Mouse (Mus musculus) fat pad, adult 2 months (tissue): ENCODE data around the gene Lias.

Source experiments
- DNase-seq: peaks from one replicate; pipeline ENCODE4 v3.0.0-alpha.2; 2011; ENCODE audit warnings: low read depth, low spot score; ENCODE audit errors: extremely low read depth

Gene Lias

DNA sequence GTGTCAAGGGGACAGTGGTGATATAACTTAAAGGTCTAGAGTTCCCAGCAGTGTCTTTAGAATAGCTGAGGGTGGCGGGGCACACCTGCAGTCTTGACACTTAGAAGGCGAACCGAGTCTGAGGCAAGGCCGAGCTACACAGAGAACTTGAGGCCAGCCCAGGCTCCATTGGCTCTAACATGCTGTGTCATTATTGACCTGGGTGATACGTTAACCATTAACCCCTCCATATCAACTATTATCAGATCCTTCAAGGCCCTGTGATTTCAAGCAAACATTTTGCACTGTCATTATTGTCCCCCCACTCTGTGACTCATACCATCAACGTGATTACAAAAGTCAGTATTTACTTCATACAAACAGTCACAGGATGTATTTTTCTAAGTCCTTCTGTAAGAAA is 32.9 kb downstream of the Lias start:
- no peak for DNase-seq

DNA sequence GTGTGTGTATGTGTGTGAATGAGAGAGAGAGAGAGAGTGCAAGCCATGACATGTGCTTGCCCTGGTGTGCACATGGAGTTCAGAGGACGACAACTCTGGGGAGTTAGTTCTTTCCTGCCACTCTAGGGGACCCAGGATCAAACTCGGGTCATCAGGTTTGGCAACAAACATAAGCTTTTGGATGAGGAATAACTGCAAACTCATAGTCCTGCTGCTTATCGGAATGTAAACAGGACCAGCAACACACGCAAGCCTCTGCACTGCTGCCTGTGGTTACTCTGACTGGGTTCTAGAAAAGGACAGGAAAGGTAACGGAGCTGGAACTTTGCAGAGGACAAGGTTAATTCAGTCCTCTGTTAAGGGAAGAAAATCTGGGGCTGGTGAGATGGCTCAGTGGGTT is 34.0 kb downstream of the Lias start:
- DNase-seq, result no peak

DNA sequence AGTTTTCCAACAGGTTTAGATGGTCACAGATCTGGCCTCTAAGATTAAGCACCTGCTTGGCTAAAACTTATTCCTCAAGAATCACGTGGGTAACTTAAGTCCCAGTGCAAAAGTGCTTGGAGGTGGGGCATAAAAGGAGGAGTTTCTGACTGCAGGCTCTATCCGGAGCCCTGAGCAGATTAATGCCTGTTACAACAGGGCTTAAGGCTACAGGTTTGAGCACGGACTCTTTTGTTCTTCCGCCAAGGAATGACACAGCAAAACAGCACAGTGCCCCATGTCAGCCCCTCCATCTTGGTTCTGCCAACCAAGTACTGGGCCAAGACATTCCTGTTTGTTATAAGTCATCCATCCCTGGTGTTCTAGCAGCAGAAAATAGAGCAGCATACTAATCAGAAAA is 37.0 kb downstream of the Lias start:
- DNase-seq, result no peak

DNA sequence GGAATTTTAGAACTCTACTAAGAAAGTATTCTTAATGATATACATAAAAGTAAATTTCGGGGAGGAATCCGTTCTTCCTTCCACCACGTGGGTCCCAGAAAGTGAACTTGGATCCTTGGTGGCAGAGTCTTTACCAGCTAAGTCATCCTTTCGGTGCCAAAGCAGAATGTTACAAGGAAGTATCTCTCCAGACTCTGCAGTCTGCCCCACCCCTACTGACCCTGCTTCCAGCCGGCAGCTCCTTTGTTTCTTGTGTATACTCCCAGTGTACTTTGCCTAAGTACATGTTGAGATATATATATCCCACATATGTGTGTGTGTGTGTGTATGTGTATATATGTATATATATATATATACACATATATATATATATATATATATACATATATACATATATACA is 38.1 kb downstream of the Lias start:
- DNase-seq, result no peak

DNA sequence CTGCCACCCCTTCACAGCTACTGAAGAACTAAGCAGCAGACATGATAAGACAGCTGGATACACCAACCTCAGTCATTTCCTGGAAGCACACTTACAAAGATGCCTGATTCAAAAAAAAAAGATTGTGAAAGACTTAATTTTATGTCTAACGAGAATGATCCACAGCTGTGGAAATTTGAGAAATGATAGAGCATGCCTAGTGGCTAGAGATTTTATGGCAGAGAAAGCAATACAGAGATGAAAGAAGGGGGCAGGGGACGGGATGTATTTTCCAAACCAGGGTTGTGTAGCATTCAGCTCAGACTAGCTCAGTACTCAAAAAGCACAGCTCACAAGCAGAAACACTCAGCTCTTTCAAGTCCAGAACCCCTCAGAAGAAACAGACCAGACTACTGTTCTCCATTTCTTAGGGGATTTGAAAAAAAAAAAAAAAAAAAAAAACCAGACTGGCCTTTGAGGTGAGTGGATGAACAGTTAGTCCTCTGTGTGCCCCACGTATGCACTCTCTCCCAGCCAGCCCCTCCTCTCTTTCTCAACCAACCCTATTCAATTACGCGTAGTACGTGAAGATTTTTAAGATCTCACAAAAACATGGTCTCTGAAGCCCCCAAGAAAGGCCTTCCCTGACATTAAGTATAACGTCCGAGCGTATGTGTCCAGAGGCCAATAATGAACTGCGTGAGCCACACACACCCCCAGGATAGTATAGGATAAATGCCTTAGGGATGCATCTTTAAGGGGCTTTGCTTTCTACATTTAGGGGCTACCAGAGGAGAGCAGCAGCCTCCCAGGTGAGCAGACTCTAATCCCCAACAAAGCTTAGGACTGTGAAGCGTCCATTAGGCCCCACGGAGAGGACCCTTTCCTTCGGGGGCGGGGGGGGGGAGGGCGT is 43.4 kb downstream of the Lias start:
- no peak for DNase-seq

DNA sequence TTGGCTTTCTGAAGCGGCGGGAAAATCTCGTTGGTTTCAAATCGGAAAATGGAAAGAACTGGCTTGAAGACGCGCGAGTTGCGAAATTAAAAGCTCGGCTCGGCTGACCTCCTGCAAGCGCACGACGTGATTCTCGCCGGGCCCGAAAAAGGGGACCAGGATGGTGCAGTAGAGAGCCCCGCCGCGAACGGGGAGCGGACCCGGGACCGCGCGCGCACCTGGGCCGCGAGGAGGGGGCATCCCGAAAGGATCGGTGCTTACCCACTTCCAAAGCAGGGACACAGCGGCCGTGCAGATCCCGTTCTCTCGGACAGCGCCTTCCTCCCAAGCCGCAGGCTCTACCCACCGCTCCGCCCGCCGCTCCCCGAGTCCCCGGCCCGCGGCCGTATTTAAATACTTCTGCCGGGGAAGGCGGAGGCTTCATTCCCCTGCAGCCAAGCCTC is 44.1 kb downstream of the Lias start:
- no peak for DNase-seq

DNA sequence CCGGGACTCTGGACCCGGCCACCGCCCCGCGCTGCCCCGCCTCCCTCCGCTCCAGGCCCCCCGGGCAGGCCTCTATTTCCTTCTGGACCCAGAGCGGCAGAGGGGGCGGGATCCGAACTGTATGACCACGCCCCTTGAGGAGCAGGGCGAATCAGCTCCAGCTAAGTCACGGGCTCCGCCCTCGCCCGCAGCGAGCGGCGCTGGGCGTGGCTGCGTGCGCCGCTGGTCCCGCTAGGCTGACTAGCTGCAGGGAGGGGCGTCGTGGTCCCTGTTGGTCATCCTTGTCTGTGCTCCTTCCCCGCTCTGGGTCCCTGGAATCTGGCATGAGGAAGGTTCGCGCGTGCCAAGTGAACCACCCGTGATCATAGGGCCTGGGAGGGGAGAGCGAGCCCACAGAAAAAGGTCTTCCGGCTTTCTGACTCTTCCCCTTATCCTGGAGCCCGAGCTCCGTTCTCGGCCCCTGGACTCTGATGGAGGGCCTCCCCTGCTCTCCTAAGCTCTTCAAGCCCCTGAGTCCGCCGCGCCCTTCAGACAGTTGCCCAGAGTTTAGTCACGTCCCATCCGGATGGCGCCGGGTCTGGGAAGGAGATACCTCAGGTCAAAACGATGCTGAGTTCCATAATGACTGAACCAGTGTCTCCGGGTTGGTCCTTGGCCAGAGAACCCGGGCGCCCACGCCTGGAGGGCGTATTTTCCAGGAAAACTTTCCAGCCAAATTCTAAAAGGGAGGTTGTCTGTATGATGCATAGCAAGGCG is 44.7 kb downstream of the Lias start, which contains the start of gene Ugdh:
TSS of gene Ugdh (minus strand) at position 144 of the 756 bp plus-strand sequence.
- no peak for DNase-seq

DNA sequence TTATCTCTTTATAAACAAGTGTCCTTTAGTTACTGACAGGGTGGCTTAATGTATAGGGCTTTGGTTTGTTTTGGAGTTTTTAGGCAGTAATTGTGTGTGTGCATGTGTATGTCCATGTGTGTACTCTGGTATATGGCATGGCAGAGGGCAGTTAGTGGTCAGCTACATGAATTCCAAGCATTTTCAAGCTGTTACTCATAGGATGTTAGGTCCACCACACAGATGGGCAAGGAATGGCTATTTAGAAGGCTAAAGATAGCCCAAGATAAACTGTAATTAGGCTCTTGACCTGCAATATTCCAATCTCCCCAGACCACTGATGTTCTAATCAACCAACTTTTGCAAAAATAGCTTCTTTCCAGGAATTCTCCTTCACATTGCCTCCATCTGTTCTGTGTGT is 46.7 kb downstream of the Lias start:
- no peak for DNase-seq

DNA sequence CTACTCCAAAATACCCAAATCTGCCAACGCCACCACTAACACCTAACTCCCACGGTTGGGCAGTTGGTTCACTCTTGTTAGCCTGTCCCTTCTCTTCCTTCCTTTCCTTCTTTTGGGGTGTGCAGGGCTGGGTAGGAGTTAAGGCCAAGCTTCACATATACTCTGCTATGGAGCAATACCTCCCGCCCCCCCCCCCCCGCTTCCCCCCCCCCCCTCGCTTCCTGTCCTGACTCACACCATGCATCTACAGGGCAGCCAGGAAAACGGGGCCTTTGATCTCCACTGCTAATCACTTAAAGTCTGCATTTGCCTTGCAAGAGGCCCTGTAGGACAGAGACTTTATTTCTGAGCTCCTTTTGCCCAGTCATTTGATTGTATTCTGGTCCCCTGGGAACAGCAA is 53.7 kb downstream of the Lias start:
- DNase-seq, result no peak

DNA sequence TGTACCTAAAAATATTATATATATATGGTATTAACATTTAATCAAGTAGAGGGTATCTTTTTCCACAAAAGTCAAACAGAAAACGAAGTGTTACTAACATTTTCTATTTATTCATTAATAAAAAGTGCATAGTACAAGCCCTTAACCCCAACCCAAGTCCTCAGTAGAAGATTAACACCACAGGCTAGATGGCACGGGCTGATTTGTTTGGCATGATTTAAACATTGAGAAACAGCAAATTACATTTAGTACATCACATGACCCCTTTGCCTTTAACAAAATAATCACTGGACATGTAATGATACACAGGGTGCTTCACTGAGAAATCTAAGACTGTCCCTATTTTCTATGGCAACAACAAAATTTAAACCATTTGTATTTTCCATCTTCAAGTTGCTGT is 55.5 kb downstream of the Lias start:
- DNase-seq, result no peak

DNA sequence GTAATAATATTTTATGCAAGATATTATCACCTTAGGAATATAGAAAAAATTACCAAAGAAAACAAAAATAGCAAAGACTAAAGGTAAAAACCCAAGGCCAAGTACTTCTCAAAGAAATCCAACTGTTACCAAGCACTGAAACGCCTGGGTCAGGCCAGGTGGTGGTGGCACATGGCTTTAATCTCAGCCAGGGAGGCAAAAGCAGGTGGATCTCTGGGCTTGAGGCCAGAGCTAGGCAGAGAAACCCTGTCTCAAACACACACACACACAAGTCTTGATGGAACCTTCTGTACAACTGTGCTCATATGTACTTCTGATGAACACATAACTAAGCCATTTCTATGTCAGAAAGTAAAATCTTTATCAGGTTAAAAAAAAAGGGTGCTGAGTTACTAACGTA is 56.5 kb downstream of the Lias start:
- DNase-seq, result no peak

DNA sequence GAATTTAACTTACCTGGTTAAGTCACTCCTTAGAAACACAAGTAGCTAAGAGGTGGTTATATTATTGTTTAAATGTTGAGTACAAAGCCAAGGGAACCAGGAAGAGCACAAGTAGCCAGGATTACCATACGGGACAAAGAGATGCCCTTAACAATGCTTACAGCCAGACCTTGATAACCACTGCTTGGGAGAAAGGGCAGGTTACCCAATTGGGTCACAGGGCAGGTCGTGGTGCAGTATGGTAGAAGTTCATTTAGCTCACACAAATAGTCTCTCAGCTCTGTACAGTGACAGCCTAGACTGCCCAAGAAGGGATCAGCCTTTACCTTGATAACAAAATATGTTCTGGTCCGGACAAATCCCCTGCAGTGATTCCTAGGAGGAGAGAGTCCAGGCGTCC is 57.6 kb downstream of the Lias start:
- DNase-seq, result no peak

DNA sequence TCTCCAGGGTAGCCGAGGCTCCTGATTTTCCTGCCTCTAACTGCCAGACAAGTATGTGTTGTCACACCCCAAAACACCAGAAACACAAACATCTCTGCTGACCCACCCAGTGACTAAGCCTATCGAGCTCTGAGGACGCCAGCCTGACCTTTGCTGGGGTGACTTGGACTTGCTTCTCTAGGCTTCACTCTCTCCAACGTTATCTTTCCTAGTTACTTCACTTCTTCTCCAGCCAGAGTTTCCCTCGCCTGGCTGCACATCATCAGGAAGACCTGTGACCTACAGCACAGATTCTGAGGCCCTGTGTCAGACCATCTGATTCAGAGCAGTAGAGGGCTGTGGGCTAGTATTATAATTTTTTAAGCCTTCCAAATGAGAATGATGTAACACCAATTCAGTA is 63.5 kb downstream of the Lias start:
- no peak for DNase-seq

DNA sequence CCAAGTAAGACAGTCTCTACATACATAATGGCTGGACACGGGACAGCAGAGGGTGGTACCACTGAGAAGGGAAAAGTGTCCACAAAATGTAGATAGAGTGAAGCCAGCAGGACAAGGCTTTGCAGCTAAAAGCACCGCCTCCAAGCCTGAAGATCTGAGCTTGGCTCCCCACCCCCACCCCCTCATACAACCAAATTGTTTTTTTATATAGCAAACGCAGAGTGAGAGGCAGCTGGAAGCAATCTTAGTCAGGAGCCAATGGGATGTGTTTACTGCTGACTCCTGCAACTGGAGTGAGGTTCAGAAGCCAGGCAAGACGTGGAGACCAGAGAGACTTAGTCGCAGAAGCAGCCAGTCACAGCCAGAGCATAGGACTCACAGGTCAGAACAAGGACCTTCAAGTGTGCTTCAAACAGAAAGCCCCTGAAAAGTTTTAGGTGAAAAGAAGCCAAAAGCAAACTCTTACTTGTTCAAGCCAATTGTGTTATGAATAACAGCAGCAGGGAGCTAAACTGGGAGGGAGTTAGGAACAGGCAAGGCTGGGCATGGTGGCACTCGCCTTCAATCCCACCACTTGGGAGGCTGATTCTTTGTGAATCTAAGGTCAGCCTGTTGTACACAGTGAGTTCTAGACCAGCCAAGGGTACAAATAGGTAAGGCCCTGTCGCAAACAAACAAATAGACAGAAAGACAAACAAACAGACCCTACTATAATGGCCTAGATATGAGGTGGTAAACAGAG is 66.0 kb downstream of the Lias start:
- DNase-seq, result no peak

DNA sequence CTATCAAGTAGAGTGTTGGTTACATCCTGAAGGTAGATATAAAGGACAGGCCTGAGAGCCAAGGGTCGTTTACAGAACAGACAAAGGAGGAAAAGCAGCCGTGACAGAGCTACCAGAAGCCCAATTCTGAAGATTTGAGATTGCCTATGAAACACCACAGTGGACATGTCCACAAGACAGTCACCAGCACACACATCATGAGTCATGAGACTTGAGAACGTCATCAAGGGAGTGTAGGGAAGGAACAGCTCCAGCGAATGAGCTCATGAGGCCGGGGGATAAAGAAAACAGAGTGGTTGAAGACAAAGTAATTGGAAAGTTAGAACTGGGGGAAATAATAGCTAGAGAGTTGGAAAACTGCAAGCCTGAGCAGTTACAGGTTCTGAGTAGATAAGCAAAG is 66.5 kb downstream of the Lias start:
- no peak for DNase-seq

DNA sequence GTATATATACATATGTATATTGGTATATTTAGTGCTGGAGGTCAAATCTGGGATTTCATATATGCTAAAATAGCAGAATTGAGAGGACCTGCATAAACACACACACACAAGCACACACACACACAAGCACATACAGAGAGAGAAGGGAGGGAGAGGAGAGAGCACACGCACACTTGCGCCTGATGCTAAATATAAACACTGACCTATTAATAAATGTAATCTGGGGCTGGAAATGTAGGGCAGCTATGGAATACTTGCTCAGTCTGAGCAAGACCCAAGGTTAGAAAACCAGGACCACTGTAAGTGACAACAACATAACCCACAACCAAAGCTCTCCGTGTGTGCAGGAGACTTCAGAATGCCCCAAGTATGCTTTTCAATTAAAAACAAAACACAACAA is 68.2 kb downstream of the Lias start:
- no peak for DNase-seq
